Mouse (Mus musculus) urinary bladder, postnatal 4 days (tissue): ENCODE data around the gene Apobec1.
"Not testable (repeated sequence)": the region's sequence is repeated elsewhere in the genome, so short reads cannot be mapped to it uniquely, and the experiment has no call there.

Source experiments
- DNase-seq, 2 experiments: peaks; one replicate each; pipeline ENCODE4 v3.0.0; 2021 to 2022; ENCODE audit warnings: low spot score in 2 of 2

The Apobec1 gene

DNA sequence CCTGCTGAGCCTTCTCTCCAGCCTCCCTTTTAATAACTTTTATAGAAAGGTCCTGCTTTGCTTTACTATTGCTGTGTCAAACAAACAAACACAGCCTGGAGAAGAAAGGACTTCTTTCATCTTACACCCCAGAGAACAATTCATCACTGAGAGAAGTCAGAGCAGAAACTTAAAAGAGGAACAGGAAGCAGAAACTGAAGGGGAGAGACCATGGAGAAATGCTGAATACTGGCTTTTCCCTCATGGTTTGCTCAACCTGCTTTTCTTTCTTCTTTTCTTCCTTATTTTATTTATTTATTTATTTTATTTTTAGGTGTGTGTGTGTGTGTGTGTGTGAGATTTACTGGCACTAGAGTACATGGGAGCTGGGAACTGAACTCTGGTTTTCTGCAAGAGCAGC, 2.0 kb upstream of the Apobec1 start:
- DNase-seq: no peak

DNA sequence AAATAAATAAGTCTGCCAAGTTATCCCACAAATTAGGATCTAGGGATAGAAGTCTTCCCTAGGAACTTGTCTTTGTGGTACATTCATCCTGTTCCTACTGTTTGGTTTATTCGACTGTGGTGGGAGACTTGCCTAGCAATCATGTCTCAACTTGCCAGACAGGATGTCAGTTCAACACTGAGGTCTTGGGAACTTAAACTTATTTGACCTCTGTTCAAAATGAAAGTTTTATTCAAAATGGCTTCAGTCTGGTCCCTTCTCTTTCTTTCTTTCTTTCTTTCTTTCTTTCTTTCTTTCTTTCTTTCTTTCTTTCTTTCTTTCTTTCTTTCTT, 713 bp upstream of the Apobec1 start:
- no peak for DNase-seq

DNA sequence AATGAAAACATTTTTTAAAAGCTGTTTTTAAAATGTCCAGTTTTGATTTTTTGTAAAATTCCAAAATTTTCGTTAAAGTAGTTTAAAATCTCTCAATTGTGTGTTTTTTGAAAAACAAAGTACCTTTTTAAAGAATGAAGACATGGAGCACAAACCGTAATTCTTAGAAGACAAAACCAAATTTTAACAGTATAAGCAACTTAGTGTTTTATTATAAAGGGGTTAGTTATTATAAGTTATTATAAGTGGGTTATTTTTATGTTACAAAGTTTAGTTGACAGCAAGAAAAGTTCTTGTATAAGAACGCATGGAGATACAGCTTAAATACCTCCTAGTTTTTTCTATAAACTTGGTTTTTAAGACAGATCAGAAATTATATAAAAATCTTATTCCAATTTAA, 629 bp downstream of the Apobec1 start:
- no peak for DNase-seq

DNA sequence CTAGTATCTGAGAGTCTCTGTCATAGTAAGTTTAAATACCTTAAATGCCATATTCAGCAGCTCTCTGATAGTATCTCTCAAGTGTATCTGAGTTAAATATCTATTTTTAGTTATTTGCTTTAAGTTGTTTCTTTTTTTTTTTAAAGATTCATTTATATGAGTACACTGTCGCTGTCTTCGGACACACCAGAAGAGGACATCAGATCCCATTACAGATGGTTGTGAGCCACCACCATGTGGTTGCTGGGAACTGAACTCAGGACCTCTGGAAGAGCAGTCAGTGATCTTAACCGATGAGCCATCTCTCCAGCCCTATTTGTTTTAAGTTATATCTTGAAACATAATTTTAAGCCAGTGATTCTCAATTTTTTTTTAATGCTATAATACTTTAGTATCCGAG, 1.2 kb downstream of the Apobec1 start:
- DNase-seq: no peak

DNA sequence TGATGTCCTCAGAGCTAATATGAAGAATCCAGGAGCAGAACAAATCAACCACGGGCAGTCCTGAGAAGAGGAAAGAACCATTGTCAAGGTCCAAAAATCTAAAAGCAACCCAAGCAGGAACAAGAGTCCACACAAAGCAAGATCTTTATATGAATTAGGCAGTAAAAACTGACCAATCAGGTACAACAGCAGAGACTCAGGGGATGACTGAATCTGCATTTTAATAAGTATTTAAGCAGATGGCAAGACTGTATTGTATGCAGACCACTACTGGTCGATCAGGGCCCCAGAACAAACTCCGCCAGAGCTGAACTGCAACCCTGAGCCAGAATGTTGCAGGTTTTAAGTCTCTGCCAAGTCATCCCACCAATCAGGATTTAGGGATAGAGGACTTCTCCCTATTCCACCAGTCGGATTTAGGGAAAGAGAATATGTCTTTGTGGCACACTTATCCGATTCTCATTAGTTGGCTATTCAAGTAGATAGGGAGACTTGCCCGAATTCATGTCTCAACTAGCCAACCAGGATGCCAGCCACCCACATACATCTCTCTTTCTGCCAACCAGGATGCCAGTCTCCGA, 2.1 kb downstream of the Apobec1 start:
- no peak for DNase-seq

DNA sequence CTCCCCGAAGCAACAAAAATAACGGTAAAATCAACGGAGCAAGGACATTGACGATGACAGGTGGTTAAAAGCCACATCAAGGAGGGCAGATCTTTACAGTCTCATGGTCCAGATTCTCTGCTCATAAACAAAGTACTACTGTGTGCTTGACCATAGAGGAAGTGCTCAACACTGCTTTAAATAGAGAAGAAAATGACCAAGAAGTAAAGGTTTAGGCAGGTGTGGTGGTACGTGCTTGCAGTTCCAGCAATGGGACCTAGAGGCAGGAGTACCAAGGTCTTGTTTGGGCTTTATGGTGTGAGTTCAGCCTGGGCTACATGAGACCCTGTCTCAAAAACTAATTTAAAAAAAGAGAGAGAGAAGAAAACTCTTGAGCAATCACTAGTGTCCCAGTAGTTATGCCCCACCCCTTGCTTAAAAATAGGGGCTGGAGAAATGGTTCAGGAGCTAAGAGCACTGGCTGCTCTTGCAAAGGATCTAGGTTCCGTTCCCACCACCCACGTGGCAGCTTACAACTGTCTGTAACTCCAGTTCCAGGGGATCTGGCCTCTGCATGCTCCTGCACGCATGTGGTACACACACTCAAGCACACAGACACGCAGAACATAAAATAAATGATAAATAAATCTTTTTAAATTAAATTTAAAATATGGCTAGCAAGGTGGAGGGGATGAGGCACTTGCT, 3.0 kb downstream of the Apobec1 start:
- no peak for DNase-seq

DNA sequence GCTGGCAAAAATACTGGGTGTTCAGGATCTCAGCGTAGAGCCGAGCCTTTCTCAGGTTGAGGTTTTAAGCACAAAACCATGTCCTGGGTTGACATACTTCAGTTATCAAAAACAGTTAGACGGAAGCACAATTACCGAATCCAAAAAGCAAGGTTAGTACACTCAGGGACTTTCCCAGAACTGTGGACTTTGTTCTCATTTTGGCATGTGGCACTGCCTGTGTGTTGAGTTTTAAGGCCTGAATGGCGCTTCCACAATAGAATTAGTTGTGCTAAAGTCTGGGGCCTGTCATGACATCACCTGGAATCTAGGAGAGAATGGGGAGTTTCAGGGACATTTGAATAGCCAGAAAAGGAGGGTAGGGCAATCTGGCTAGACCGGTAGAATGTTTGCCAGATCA, 3.8 kb downstream of the Apobec1 start:
- DNase-seq: no peak

DNA sequence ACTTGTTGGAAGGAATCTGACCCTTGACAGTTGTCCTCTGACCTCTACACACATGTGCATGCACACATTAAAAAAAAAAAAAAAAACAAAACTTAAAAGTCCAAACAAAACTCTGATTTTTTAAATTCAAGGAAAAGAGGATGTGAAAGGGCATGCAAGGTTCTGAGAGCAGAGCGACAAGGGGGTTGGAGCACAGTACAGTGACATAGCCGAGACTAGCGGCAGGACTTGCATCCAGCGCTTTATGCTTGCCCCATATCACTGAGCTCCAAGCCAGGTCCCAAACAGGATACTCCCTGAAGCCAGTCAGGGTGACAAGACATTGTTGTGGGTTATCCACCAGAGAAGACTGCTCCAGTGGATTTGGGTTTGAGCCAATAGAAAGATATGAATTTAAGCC, 4.2 kb downstream of the Apobec1 start:
- no peak for DNase-seq

DNA sequence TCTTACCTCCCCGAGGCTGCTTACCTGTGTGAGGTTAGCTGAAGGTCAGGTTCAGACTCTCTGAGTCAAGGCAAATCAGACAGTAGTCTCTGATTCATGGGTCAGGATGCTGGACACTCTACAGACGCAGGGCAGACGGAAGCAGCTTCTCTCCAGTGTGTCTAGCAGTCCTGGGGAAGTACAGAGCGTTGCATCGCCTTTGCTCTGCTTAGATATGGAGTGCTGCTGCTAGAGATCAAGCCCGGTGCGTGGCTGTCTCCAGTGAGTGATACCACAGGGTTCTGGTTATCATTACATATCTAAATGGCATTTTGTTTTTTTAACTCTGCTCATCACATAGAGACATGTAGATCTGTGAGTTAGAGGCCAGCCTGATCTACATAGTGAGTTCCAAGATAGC, 5.6 kb downstream of the Apobec1 start:
- DNase-seq: no peak

DNA sequence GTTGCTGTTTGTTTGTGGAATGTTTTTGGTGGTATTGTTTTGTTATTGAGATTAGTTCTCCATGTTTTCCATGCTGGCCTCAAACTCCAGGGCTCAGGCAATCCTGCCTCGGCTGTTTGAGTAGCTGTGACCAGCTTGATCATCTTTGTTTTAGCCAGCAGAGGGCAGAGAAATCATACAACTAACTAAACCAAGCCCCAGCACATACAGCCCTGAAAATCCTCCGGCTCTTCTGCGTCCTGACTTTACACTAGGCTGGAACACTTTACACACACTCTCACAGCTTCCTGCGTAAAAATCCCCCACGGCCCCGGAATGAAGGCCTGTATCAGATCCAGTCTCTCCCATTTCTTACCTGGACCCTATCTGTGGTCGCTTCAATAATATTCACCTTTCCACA, 6.6 kb downstream of the Apobec1 start:
- no peak for DNase-seq

DNA sequence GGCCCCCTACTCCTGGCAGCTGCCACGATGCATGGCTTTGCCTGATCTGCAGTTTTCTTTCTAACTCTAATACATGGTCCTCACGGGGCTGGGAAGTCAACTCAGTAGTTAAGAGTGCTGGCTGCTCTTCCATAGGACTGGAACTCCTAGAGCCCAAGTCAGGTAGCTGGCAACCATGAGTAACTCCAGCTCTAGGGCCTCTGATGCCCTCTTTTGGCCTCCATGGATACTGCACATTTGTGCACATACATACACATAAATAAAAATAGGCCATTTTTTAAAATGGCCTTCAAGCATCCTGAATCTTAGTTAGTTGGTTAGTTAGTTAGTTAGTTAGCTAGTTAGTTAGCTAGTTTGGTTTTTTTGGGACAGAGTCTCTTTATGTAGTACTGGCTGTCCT, 9.3 kb downstream of the Apobec1 start:
- DNase-seq: no peak

DNA sequence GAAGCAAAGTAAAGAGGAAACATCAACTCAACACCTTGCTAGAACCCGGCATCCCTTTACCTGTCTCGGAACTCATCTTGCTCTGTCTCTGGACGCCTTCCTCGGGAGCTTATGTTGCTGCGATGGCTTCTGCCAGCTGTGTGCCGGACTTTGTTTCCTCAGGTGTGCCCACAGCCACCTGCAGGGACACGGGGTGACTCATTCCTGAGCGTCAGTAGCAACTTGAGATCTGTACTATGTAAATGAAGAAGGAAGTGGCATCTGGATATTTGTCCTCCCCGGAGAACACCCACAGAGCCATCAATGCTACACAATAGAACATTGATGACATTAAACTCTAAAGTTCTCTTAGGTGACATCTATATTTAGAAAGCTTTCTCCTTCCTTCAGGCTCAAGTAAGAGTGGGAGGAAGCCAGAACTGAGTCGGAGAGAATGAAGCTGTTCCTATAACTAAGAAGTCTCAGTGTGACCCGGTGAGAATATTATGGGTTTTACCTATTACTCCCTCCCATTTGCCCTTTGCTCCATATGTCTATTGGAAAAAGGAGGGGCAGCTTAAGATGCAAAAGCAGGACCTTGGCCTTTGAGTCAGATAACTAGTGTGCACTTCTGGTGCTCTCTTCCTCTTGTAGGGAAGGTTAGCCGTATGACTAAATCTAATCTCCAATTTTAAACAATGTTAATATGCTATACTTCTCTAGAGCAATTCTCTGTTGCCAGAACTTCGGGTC, 11.1 kb downstream of the Apobec1 start:
- no peak for DNase-seq

DNA sequence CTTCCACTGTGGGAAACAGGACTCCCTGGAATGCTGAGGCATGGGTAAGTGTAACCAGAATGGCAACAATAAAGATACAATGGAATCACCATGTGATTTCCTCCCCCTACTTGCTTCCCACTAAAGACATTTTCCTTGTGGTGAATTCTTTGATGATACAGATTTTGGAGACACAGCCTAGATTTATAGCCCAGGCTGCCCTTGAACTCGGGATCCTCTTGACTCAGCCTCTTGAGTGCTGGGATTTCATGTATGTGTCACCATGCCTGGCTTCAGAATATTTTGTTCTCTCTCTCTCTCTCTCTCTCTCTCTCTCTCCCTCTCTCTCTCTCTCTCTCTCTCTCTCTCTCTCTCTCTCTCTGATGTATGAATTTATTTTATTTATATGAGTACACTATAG, 23.2 kb downstream of the Apobec1 start:
- no peak for DNase-seq

DNA sequence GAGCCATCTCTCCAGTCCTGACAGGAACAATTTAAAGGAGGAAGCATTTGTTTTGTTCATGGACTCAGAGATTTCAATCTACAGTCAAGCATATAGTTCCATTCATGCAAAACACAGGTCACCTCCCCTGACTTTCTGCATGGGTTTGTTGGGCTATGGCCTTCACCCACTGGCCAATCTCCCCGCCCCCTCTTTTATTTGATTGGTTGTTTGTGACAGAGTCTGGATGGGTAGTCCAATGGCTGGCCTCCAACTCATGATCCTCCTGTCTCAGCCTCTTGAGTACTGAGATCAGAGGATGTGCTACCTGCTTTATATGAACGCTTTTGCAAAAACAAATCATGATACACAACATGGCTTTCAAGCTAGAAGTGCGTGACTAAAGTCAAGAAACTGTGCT, 25.2 kb downstream of the Apobec1 start:
- DNase-seq: no peak

DNA sequence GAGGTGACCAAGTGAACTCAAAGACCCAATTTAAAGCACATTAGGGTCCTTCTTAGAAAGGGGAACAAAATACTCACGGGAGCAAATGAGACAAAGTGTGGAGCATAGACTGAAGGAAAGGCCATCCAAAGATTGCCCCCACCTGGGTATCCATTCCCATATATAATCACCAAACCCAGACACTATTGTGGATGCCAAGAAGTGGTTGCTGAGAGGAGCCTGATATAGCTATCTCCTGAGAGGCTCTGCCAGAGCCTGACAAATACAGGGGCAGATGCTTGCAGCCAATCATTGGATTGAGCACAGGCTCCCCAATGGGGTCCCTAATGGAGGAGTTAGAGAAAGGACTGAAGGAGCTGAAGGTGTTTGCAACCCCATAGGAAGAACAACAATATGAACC, 27.2 kb downstream of the Apobec1 start:
- not testable (repeated sequence) for DNase-seq

DNA sequence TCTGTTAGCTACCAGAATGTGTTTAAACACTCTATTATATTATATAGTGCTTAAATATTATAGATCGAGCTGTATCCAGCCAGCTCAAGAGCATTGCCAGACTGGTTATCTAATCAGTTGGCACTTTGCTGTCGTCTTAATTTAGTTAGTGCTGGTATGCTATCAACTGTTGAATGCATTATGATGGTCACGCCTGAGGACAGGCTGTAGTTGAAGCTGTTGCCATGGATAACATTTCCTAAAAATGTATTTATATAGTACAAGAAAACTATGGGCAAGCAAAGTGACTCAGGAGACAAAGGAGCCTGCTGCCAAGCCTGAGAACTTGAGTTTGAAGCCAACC, 30.7 kb downstream of the Apobec1 start:
- DNase-seq: no peak

DNA sequence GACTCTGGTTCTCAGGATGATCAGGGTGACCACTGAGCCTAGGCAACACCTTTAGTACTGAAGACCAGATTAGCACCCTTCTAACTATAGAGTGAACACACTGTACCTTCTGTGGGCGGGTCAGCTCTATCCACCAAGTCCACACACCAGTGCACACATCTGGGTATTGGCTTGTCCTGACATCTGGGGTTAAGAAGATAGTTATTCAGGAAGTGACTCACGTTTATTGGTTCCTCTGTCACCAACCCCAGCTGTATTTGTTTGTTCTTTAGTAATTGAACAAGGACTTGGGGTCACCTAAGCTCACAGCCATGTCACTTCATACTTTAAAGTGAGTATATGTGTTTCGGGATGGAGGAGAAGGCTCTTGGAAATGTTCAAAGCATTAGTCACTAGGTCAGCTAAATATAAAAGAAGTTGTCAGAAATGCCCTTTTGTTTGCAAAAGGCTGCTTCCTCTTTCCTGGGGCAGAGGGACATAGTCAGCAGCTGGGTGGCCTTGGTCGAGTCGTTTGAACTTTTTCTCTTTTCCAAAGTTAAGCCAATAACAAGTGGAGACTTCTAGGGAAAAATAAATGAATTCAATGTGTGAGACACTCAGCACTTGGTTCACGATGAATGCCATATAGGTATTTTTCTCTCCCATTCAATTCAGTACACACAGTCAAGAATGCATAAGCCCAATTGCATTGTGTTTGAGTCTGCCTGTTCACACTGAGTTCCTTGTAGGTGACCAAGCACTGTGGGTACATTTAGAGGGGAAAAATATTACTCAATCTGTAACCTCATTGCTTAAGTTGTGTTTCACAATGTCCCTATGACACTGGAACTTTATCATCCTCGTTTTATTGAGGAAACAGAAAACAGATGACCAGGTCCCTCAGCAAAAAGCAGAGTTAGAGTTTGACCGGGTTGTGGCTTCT, 31.3 kb downstream of the Apobec1 start:
- no peak for DNase-seq

DNA sequence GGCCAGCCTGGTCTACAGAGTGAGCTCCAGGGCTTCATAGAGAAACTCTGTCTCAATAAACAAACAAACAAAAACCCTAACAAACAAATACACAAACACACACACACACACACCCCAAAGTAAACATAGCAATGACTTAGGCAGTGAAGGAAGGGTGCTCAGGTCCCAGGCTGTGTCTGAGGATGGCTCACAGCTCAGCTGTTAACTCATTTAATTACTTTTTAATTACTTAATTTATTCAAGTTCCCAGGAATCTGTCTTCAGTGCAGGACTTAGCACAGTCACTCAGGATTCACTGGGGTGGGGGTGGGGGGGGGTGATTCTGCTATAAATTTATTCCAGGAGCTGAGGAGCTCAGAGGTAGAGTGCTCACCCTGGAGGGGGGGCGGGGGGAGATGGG, 32.5 kb downstream of the Apobec1 start:
- DNase-seq: no peak

DNA sequence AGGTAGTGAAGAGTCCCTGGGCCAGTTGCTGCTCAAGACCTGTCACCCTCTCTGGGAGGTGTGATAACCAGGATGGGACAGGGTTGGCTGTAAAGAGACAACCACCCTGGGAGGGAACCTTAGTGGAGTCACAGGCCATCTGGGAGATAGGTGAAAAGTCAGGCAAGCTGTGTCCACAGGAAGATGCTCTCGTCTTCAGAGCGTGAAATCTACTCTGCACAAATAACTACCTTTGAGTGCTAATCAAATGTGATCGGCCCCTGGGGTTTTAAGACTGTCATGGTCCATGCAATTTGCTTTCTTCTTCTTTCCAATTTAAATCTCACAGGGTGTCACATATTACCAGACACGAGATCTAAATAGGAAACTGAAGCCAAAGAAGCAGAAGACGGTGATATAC, 33.1 kb downstream of the Apobec1 start:
- DNase-seq: no peak

DNA sequence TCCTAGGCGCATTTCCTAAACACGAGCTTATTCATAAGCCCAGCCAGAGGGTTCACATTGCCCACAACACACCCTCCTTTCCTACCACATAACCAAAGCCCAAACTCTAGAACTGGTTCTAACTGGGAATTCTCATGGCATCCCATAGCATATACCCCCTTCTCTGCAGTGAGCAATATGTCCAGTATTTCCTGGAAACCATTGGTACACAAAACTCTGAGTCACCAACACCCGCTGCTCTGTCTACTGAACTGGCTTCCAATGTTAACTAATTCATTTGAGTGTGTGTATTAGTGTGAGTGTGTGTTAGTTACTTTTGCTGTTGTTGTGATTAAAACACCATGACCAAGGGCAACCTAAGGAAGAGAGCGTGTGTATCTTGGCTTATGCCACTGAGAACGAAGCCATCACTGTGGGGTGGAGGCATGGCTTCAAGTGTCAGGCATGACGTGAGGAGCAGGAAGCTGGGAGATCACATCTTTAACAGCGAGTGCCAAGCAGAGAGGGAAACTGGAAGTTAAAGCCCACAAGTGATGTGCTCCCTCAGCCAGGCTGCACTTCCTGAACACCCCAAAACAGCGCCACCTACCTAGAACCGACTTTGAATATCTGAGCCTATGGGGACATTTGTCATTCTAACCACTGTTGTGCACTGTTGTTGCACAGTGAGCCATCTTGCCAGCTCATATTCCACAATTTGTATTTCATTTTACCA, 37.0 kb downstream of the Apobec1 start:
- DNase-seq: no peak

DNA sequence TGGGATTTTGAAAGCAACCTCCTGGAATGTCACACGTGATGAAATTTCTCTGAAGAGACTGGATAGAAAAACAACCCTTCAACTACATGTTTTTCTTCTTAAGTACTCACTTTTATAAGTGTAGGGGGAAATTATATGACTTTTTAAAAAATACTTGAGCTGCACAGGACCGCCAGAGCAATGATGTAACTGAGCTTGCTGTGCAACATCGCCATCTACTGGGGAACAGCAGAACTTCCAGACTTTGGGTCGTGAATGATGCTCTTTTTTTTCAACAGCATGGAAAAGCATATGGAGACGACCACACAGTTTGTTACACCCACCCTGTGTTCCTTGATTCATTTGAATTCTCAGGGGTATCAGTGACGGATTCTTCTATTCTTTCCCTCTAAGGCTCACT, 39.8 kb downstream of the Apobec1 start:
- DNase-seq: peak in 1 of 2 experiments; percentile 67

DNA sequence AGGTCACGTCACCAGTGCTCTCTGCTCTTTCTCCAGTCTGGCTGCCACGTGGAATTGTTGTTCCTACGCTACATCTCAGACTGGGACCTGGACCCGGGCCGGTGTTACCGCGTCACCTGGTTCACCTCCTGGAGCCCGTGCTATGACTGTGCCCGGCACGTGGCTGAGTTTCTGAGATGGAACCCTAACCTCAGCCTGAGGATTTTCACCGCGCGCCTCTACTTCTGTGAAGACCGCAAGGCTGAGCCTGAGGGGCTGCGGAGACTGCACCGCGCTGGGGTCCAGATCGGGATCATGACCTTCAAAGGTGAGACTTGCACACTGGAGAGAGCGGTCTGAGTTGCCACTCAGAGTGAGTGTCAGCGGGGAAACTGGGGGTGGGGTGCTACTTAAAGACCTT, 41.2 kb downstream of the Apobec1 start:
- no peak for DNase-seq
